Mouse (Mus musculus) heart, embryonic 11.5 days (tissue): ENCODE results near the gene March6. TPM values are rescaled to one million over a fixed set of nuclear protein-coding genes. Genes with fewer than 3 reads are reported as not detected.

Experiments
- ATAC-seq: fragments of 200-750 bp; cut with Nextera tagmentation; replicated peaks from 2 replicates; pipeline ENCODE4 v1.8.0; 2017; ENCODE audit warnings: moderate library complexity; ENCODE audit not compliant: insufficient number of reproducible peaks, low FRiP score, low TSS enrichment
- H3K27ac ChIP-seq: fragments of 300-500 bp; sonication (generic); 2 replicates; pipeline ENCODE4 v1.5.1; 2014; ENCODE audit warnings: mild to moderate bottlenecking, low read depth, low read length
- H3K27me3 ChIP-seq: fragments of 300-500 bp; sonication (generic); 2 replicates; pipeline ENCODE4 v1.6.1; 2014; ENCODE audit warnings: mild to moderate bottlenecking, low read length, mixed read lengths; ENCODE audit not compliant: control insufficient read depth, insufficient read depth
- H3K36me3 ChIP-seq: fragments of 300-500 bp; sonication (generic); 2 replicates; pipeline ENCODE4 v1.6.1; 2014; ENCODE audit warnings: mild to moderate bottlenecking, low read length, moderate library complexity, mixed read lengths; ENCODE audit not compliant: control insufficient read depth, insufficient read depth
- H3K4me1 ChIP-seq: fragments of 300-500 bp; sonication (generic); 2 replicates; pipeline ENCODE4 v1.6.1; 2014; ENCODE audit warnings: low read length; ENCODE audit not compliant: control insufficient read depth, insufficient read depth
- H3K4me2 ChIP-seq: fragments of 300-500 bp; sonication (generic); 2 replicates; pipeline ENCODE4 v1.6.1; 2014; ENCODE audit warnings: mild to moderate bottlenecking, moderate library complexity
- H3K4me3 ChIP-seq: fragments of 300-500 bp; sonication (generic); 2 replicates; pipeline ENCODE4 v1.5.1; 2014; ENCODE audit warnings: low read depth, low read length
- H3K9ac ChIP-seq: fragments of 300-500 bp; sonication (generic); 2 replicates; pipeline ENCODE4 v1.6.1; 2014; ENCODE audit warnings: mild to moderate bottlenecking, low read depth, low read length, moderate library complexity
- H3K9me3 ChIP-seq: fragments of 300-500 bp; sonication (generic); replicated peaks from 2 replicates; pipeline ENCODE4 v1.6.1; 2016; ENCODE audit warnings: low read length; ENCODE audit not compliant: control insufficient read depth
- WGBS: fragments of 180-500 bp; shearing (Covaris S2); extraction: QIAGEN DNeasy Blood & Tissue Kit; methylation state at CpG from one replicate; pipeline ENCODE4 v1.1.7; 2014; ENCODE audit not compliant: insufficient replicate concordance; 5-methylcytosine and 5-hydroxymethylcytosine counted together
- polyA plus RNA-seq: library from polyadenylated mRNA; unstranded; fragments of >200 nt; fragmentation: Nextera tagmentation; extraction: Ambion mirVana; gene quantifications from 2 replicates; pipeline ENCODE4 v1.2.1, GENCODE M21; 2014

March6 gene
- polyA plus RNA-seq, 1 experiment from 2014 or later: 31.1 TPM

DNA sequence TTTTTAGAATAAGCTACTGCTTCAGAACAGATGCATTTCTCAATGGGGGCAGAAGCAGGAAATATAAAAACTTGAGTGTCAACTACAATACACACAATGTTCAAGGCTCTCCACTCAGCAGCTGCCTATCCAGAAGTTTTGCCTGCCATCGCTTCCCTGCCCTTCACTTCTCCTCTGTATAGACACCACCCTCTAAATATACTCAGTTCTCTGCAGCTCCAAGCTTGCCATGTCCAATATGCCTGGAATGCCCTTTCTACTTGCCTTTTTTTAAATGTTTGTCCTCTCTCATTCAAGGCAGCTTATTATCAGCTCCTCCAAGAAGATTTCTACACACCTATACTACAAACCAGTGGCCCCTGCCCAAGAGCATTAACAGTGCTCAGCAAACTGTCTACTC is 54.2 kb downstream of the March6 start:
- H3K4me1 ChIP-seq: no peaks in the 10 kb centered on the region
- WGBS: 63% methylated on average over 1 of the region's 1 CpGs

GRCm38 (mm10) chr15:31472645-31473574 is 57.9 kb downstream of the March6 start:
- Histone ChIP-seq H3K4me1 (no peaks in the 10 kb centered on the region), H3K27me3 (no peaks in the 10 kb centered on the region), H3K36me3 (peaks cover 12% of the 10 kb centered on the region), H3K9me3 (no peaks in the 10 kb centered on the region), H3K27ac (no peak overlapping the region), H3K4me3 (no peak overlapping the region), H3K9ac (no peak overlapping the region), H3K4me2 (no peak overlapping the region)
- ATAC-seq: no peak
- WGBS: 80% methylated on average over 4 of the region's 4 CpGs

More for the DNA sequence above, 54.2 kb downstream of the March6 start:
- H3K36me3 ChIP-seq: peaks cover 25% of the 10 kb centered on the region
- no peaks in the 10 kb centered on the region for H3K27me3 ChIP-seq
- ATAC-seq: no peak
- no peak overlapping the region for H3K4me3 ChIP-seq
- H3K27ac ChIP-seq: 0 out of 2 replicates have a peak overlapping the region, but pooled peaks have one; percentile 46
- no peak overlapping the region for H3K9ac ChIP-seq
- no peaks in the 10 kb centered on the region for H3K9me3 ChIP-seq
- no peak overlapping the region for H3K4me2 ChIP-seq

DNA sequence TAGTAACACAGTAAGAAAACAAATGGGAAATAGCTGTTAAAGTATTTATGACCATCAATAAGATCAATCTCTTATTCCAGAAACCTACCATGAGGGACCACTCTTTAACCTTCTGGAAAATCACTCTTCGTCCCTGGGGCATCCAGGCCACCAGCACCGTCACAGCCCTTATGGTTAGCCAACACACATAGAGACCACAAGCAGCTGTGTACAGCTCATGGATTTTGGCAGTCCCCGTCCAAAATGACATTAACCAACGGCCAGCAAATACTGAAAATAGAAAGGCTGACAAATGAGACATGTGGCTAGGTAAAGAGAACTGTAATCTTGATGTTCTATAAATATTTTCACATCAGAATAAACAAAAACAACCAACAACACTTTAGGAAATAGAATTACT is 59.3 kb downstream of the March6 start:
- no peak for ATAC-seq
- Histone ChIP-seq H3K4me2 (no peak overlapping the region), H3K4me3 (no peak overlapping the region), H3K9ac (no peak overlapping the region), H3K4me1 (no peaks in the 10 kb centered on the region), H3K27ac (no peak overlapping the region), H3K36me3 (peaks cover 12% of the 10 kb centered on the region; the same call in 1 of the 2 replicates), H3K9me3 (no peaks in the 10 kb centered on the region), H3K27me3 (no peaks in the 10 kb centered on the region)
- WGBS: 89% methylated on average over 4 of the region's 4 CpGs

DNA sequence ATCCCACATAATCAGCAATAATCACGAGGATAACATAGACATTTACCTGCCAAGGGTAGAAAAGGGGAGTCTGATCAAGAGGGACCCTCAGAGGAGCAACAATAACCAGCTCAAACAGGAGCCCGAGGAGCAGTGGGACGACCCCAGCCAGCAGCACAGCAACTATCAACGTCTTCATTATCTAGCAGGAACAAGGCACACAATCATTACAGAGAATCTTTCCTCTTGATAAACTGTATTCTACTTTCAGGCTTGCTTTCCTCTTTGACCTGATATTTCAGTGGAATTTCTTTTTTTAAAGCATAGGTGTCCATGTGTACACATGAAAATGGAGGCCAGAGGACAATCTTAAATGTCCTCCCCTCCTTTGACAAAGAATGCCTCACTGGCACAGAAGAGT is 61.4 kb downstream of the March6 start:
- Histone ChIP-seq H3K4me3 (no peak overlapping the region), H3K27ac (no peak overlapping the region), H3K9me3 (no peaks in the 10 kb centered on the region), H3K4me2 (no peak overlapping the region), H3K9ac (no peak overlapping the region), H3K36me3 (peaks cover 7% of the 10 kb centered on the region; the same call in 1 of the 2 replicates), H3K27me3 (no peaks in the 10 kb centered on the region), H3K4me1 (no peaks in the 10 kb centered on the region)
- 75% methylated on average over 4 of the region's 4 CpGs for WGBS
- ATAC-seq: no peak

DNA sequence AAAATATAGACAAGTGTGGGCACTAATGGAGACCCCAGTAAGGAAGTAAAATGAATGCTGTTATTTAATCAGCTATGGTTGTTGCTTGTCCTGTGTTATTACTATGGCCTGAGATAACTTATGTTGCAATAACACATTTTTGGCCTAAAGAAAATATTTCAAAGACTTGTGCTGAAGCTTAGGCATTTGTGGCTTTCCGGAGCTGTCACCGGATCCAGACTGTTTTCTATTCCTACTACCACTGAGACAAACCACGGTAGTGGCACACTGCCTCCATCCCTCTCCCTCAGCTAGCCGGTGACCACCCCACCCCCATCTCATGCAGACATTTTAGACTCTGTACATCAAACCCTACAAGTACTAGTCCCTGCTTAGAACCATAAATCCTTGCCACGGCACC is 62.0 kb downstream of the March6 start:
- Histone ChIP-seq H3K9me3 (no peaks in the 10 kb centered on the region), H3K4me1 (no peaks in the 10 kb centered on the region), H3K36me3 (peaks cover 7% of the 10 kb centered on the region; the same call in 1 of the 2 replicates), H3K9ac (no peak overlapping the region), H3K4me2 (no peak overlapping the region), H3K27me3 (no peaks in the 10 kb centered on the region), H3K27ac (no peak overlapping the region), H3K4me3 (no peak overlapping the region)
- WGBS: 90% methylated on average over 5 of the region's 5 CpGs
- ATAC-seq: no peak

GRCm38 (mm10) chr15:31466749-31467148 is 64.1 kb downstream of the March6 start:
- no peak overlapping the region for H3K9ac ChIP-seq
- no peak for ATAC-seq
- no peak overlapping the region for H3K4me2 ChIP-seq
- no peaks in the 10 kb centered on the region for H3K9me3 ChIP-seq
- 88% methylated on average over 1 of the region's 1 CpGs for WGBS
- H3K27me3 ChIP-seq: no peaks in the 10 kb centered on the region
- H3K4me1 ChIP-seq: no peaks in the 10 kb centered on the region
- no peak overlapping the region for H3K4me3 ChIP-seq
- peaks cover 14% of the 10 kb centered on the region; the same call in 1 of the 2 replicates for H3K36me3 ChIP-seq
- H3K27ac ChIP-seq: no peak overlapping the region

DNA sequence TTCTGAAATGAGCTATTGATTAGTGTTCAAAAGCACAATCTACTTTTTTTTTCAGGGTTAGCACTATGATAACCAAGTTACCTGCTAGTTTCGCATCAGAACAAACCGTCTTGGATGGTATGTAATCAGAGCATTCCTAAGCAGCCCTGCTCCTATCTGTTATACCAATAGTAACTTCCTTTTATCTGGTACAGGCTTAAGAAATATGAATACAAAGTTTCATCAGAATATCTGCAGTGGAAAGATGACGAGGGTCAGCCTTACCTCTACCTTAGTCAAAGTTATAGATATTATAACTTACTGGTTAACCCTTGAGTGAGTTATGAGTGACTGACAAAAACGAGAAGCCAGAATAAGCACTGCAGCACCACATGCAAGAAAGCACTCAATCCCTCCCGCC is 64.6 kb downstream of the March6 start:
- H3K9me3 ChIP-seq: no peaks in the 10 kb centered on the region
- H3K27ac ChIP-seq: no peak overlapping the region
- H3K4me3 ChIP-seq: no peak overlapping the region
- peaks cover 12% of the 10 kb centered on the region for H3K36me3 ChIP-seq
- WGBS: 87% methylated on average over 5 of the region's 5 CpGs
- H3K4me1 ChIP-seq: no peaks in the 10 kb centered on the region
- no peak for ATAC-seq
- H3K27me3 ChIP-seq: no peaks in the 10 kb centered on the region
- H3K4me2 ChIP-seq: no peak overlapping the region
- no peak overlapping the region for H3K9ac ChIP-seq

GRCm38 (mm10) chr15:31465806-31466205 is 65.0 kb downstream of the March6 start:
- H3K4me2 ChIP-seq: no peak overlapping the region
- no peaks in the 10 kb centered on the region for H3K9me3 ChIP-seq
- WGBS: 93% methylated on average over 2 of the region's 2 CpGs
- H3K27ac ChIP-seq: no peak overlapping the region
- no peak overlapping the region for H3K4me3 ChIP-seq
- no peak overlapping the region for H3K9ac ChIP-seq
- peaks cover 12% of the 10 kb centered on the region for H3K36me3 ChIP-seq
- H3K4me1 ChIP-seq: no peaks in the 10 kb centered on the region
- H3K27me3 ChIP-seq: no peaks in the 10 kb centered on the region
- ATAC-seq: no peak

- H3K4me3 ChIP-seq: no peak overlapping the region
- ATAC-seq: no peak
- no peak overlapping the region for H3K27ac ChIP-seq
- no peak overlapping the region for H3K4me2 ChIP-seq
- no peaks in the 10 kb centered on the region for H3K4me1 ChIP-seq
- no peak overlapping the region for H3K9ac ChIP-seq
- no peaks in the 10 kb centered on the region for H3K9me3 ChIP-seq
- no peaks in the 10 kb centered on the region for H3K27me3 ChIP-seq
- WGBS: 78% methylated on average over 2 of the region's 2 CpGs
- H3K36me3 ChIP-seq: peaks cover 16% of the 10 kb centered on the region
Measured at GRCm38 (mm10) chr15:31460571-31460970, 70.3 kb downstream of the March6 start.
